Mouse (Mus musculus): ENCODE data around the gene Pomgnt2. TPM values are rescaled to one million over a fixed set of nuclear protein-coding genes. Genes with fewer than 3 reads are reported as not detected.

The Pomgnt2 gene
- polyA plus RNA-seq (2012; fragmentation: generic; extraction: Trizol) = 1 to 10 TPM; 2.0 to 8.5 TPM

GRCm38 (mm10) chr9:121997010-121997409, at the start of gene Pomgnt2:
Gene Pomgnt2 (minus strand): TSS chr9:121997110.

DNA sequence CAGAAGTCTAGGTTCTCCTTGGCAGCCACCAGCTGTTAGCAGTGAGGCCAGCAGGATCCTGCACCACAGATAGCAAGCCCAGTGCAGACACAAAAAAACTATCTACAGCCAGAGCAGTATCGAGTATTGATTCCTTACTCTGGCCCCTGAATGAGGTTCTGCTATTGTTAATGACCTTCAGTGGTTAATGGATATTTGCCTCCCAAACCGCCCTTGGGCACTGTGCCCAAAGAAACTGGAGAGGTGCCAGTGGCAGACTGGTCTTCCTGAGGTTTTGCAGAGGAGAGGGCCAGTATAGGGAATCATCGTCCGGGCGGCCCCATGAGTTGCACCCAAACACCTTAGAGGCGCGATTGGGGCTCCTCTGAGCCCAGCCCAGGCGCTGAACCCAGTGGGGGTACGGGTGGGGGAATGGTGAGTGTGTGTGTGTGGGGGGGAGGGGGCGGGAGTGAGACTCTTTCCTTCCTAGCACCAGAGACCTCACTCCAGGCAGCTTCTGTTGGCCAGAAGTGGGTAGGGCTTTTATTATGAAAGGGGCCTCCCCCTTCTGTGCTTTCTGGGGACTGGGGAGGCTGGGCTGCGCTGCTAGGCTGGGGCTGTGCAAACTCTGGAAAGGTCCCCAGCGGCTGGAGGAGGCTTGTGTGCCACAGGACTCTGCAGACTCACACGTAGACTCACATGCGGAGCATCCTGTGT, 46.3 kb downstream of the Pomgnt2 start, which contains the start of gene Fam198a:
Gene Fam198a, plus strand, starts transcription at position 571 of the 696 bp plus-strand sequence.

Other genes with a start within 250 kb of the Pomgnt2 start
- gene Zfp651, start 237.8 kb downstream of the Pomgnt2 start, polyA plus RNA-seq (2012; fragmentation: generic; extraction: Trizol) = 10 to 100 TPM; 11.7 to 45.0 TPM
- under 1 TPM; 0.01 to 0.11 TPM for gene Klhl40, start 219.5 kb downstream of the Pomgnt2 start, polyA plus RNA-seq (2012; fragmentation: generic; extraction: Trizol)
- under 1 TPM; 0.04 to 0.13 TPM for gene Hhatl, start 204.6 kb downstream of the Pomgnt2 start, polyA plus RNA-seq (2012; fragmentation: generic; extraction: Trizol)
- 1 to 10 TPM in 1 of 2 experiments, under 1 TPM in 1; 0.05 to 1.0 TPM for gene Ccdc13, start 157.6 kb downstream of the Pomgnt2 start, polyA plus RNA-seq (2012; fragmentation: generic; extraction: Trizol)
- 10 to 100 TPM; 24.0 to 61.0 TPM for gene Higd1a, start 138.7 kb downstream of the Pomgnt2 start, polyA plus RNA-seq (2012; fragmentation: generic; extraction: Trizol)
- under 1 TPM in 1 of 2 experiments, not detected in 1; 0.05 TPM for gene Ackr2, start 98.8 kb downstream of the Pomgnt2 start, polyA plus RNA-seq (2012; fragmentation: generic; extraction: Trizol)
- under 1 TPM in 1 of 2 experiments, not detected in 1; 0.02 TPM for gene Cyp8b1, start 80.8 kb downstream of the Pomgnt2 start, polyA plus RNA-seq (2012; fragmentation: generic; extraction: Trizol)
- 1 to 10 TPM in 1 of 2 experiments, not detected in 1; 4.5 TPM for gene Fam198a, start 46.1 kb downstream of the Pomgnt2 start, polyA plus RNA-seq (2012; fragmentation: generic; extraction: Trizol)
- 10 to 100 TPM in 1 of 2 experiments, 1 to 10 TPM in 1; 1.5 to 13.6 TPM for gene Snrk, start 120.2 kb upstream of the Pomgnt2 start, polyA plus RNA-seq (2012; fragmentation: generic; extraction: Trizol)

All from C3H10T1/2 (cell line).